Mouse (Mus musculus): ENCODE data around the gene Frg2f1.

DNA sequence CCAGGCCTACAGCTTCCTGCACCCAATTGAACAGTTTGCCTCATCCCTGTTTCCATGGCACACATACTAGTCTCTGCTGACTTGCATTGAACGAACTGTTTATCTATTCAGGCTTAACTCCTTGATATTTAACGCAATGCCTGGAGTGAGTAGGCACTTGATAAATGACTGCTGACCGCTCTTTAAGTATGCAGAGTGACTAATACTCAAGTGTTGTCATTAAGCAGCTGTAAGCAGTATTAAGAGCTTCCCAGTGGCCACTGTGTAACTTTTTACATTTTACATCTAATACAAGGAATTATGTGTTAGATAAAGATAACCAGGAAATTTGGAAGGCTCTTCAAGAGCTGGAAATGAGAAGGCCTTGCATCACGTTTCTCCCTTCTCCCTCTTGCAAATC is 4.2 kb downstream of the Frg2f1 start:
- no peak for TF ChIP-seq CTCF (IDR thresholded peaks at IDR 0.05; ENCODE audit: low read depth)
- TF ChIP-seq EP300 (IDR thresholded peaks at IDR 0.05; ENCODE audit: low read depth) = no peak

Data from liver, embryonic 14.5 days (tissue).